Mouse (Mus musculus): Measurements from ENCODE around the gene Mybph. TPM values are rescaled to one million over a fixed set of nuclear protein-coding genes. Genes with fewer than 3 reads are reported as not detected.

Gene Mybph
- polyA plus RNA-seq (2015; fragmentation: Nextera tagmentation; extraction: Ambion mirVana): 0.13 TPM in 1 of 2 replicates, not detected in the other

- no peak for TF ChIP-seq CTCF (IDR thresholded peaks at IDR 0.05; ENCODE audit: low read depth)
- Histone ChIP-seq H3K9ac (ENCODE audit: low read depth, low read length) (no peak within 1 kb of the TSS), H3K27me3 (ENCODE audit: insufficient read depth, low read length) (no peaks in the 10 kb centered on the region), H3K4me3 (replicated peaks; ENCODE audit: low read depth, low read length) (no peak within 1 kb of the TSS), H3K36me3 (ENCODE audit: insufficient read depth, low read length) (no peaks in the 10 kb centered on the region), H3K4me1 (replicated peaks; ENCODE audit: insufficient read depth, low read length) (peaks cover 10% of the 10 kb centered on the region; the same call in 1 of the 2 replicates), H3K9me3 (replicated peaks; ENCODE audit: low read length) (no peaks in the 10 kb centered on the region), H3K27ac (no peak within 1 kb of the TSS), H3K4me2 (ENCODE audit: low read length) (no peak within 1 kb of the TSS)
- WGBS: 50% methylated on average over 1 of the region's 1 CpGs
- ATAC-seq (replicated peaks; ENCODE audit: low FRiP score, low read depth): no peak
- no peak for DNase-seq (ENCODE audit: low spot score)
Measured at GRCm38 (mm10) chr1:134193126-134193525, at the start of gene Mybph. TSS of gene Mybph (plus strand) at chr1:134193448.

- Histone ChIP-seq H3K4me2 (ENCODE audit: low read length) (no peak overlapping the region), H3K36me3 (ENCODE audit: insufficient read depth, low read length) (no peaks in the 10 kb centered on the region), H3K27me3 (ENCODE audit: insufficient read depth, low read length) (no peaks in the 10 kb centered on the region), H3K4me1 (replicated peaks; ENCODE audit: insufficient read depth, low read length) (peaks cover 3% of the 10 kb centered on the region; the same call in 1 of the 2 replicates), H3K4me3 (replicated peaks; ENCODE audit: low read depth, low read length) (no peak overlapping the region), H3K9ac (ENCODE audit: low read depth, low read length) (no peak overlapping the region), H3K9me3 (replicated peaks; ENCODE audit: low read length) (no peaks in the 10 kb centered on the region), H3K27ac (no peak overlapping the region)
- WGBS: 82% methylated on average over 8 of the region's 8 CpGs
- DNase-seq (ENCODE audit: low spot score) (no peak), ATAC-seq (replicated peaks; ENCODE audit: low FRiP score, low read depth) (no peak)
- no peak for TF ChIP-seq CTCF (IDR thresholded peaks at IDR 0.05; ENCODE audit: low read depth)
Measured at GRCm38 (mm10) chr1:134146066-134146465, 47.2 kb upstream of the Mybph start.

GRCm38 (mm10) chr1:134150076-134150475 lies 43.2 kb upstream of the Mybph start:
- WGBS: 41% methylated on average over 8 of the region's 8 CpGs
- TF ChIP-seq CTCF (IDR thresholded peaks at IDR 0.05; ENCODE audit: low read depth): no peak
- H3K27me3 ChIP-seq (ENCODE audit: insufficient read depth, low read length): no peaks in the 10 kb centered on the region
- H3K9ac ChIP-seq (ENCODE audit: low read depth, low read length): no peak overlapping the region
- no peak overlapping the region for H3K27ac ChIP-seq
- H3K4me3 ChIP-seq (replicated peaks; ENCODE audit: low read depth, low read length): no peak overlapping the region
- H3K36me3 ChIP-seq (ENCODE audit: insufficient read depth, low read length): no peaks in the 10 kb centered on the region
- H3K4me1 ChIP-seq (replicated peaks; ENCODE audit: insufficient read depth, low read length): peaks cover 3% of the 10 kb centered on the region; the same call in 1 of the 2 replicates
- ATAC-seq (replicated peaks; ENCODE audit: low FRiP score, low read depth) (0 out of 2 replicates have a peak, but pooled peaks have one; percentile 29), DNase-seq (ENCODE audit: low spot score) (peak; percentile 52)
- no peaks in the 10 kb centered on the region for H3K9me3 ChIP-seq (replicated peaks; ENCODE audit: low read length)
- no peak overlapping the region for H3K4me2 ChIP-seq (ENCODE audit: low read length)

GRCm38 (mm10) chr1:134150745-134151144 lies 42.5 kb upstream of the Mybph start:
- H3K27ac ChIP-seq: no peak overlapping the region
- no peak overlapping the region for H3K4me2 ChIP-seq (ENCODE audit: low read length)
- no peak overlapping the region for H3K4me3 ChIP-seq (replicated peaks; ENCODE audit: low read depth, low read length)
- DNase-seq (ENCODE audit: low spot score) (no peak), ATAC-seq (replicated peaks; ENCODE audit: low FRiP score, low read depth) (no peak)
- no peaks in the 10 kb centered on the region for H3K9me3 ChIP-seq (replicated peaks; ENCODE audit: low read length)
- H3K36me3 ChIP-seq (ENCODE audit: insufficient read depth, low read length): no peaks in the 10 kb centered on the region
- no peak for TF ChIP-seq CTCF (IDR thresholded peaks at IDR 0.05; ENCODE audit: low read depth)
- no peaks in the 10 kb centered on the region for H3K27me3 ChIP-seq (ENCODE audit: insufficient read depth, low read length)
- H3K9ac ChIP-seq (ENCODE audit: low read depth, low read length): no peak overlapping the region
- WGBS: 94% methylated on average over 9 of the region's 9 CpGs
- H3K4me1 ChIP-seq (replicated peaks; ENCODE audit: insufficient read depth, low read length): peaks cover 3% of the 10 kb centered on the region; the same call in 1 of the 2 replicates

- no peak overlapping the region for H3K4me2 ChIP-seq (ENCODE audit: low read length)
- no peaks in the 10 kb centered on the region for H3K36me3 ChIP-seq (ENCODE audit: insufficient read depth, low read length)
- H3K9ac ChIP-seq (ENCODE audit: low read depth, low read length): no peak overlapping the region
- DNase-seq (ENCODE audit: low spot score) (peak; percentile 93), ATAC-seq (replicated peaks; ENCODE audit: low FRiP score, low read depth) (no peak; the same call in 1 of the 2 replicates)
- H3K27me3 ChIP-seq (ENCODE audit: insufficient read depth, low read length): no peaks in the 10 kb centered on the region
- peak; percentile 96 for TF ChIP-seq CTCF (IDR thresholded peaks at IDR 0.05; ENCODE audit: low read depth)
- H3K4me1 ChIP-seq (replicated peaks; ENCODE audit: insufficient read depth, low read length): peaks cover 3% of the 10 kb centered on the region; the same call in 1 of the 2 replicates
- 24% methylated on average over 13 of the region's 13 CpGs for WGBS
- H3K27ac ChIP-seq: no peak overlapping the region
- no peaks in the 10 kb centered on the region for H3K9me3 ChIP-seq (replicated peaks; ENCODE audit: low read length)
- H3K4me3 ChIP-seq (replicated peaks; ENCODE audit: low read depth, low read length): no peak overlapping the region
Measured at GRCm38 (mm10) chr1:134151655-134152412, 41.4 kb upstream of the Mybph start.

GRCm38 (mm10) chr1:134152626-134153590 lies 40.3 kb upstream of the Mybph start:
- Histone ChIP-seq H3K4me1 (replicated peaks; ENCODE audit: insufficient read depth, low read length) (peaks cover 3% of the 10 kb centered on the region; the same call in 1 of the 2 replicates), H3K4me3 (replicated peaks; ENCODE audit: low read depth, low read length) (no peak overlapping the region), H3K9me3 (replicated peaks; ENCODE audit: low read length) (no peaks in the 10 kb centered on the region), H3K27ac (no peak overlapping the region), H3K36me3 (ENCODE audit: insufficient read depth, low read length) (no peaks in the 10 kb centered on the region), H3K4me2 (ENCODE audit: low read length) (no peak overlapping the region), H3K27me3 (ENCODE audit: insufficient read depth, low read length) (no peaks in the 10 kb centered on the region), H3K9ac (ENCODE audit: low read depth, low read length) (no peak overlapping the region)
- ATAC-seq (replicated peaks; ENCODE audit: low FRiP score, low read depth) (no peak), DNase-seq (ENCODE audit: low spot score) (no peak)
- WGBS: 70% methylated on average over 21 of the region's 21 CpGs
- TF ChIP-seq CTCF (IDR thresholded peaks at IDR 0.05; ENCODE audit: low read depth): no peak

Data from kidney, postnatal 0 days (tissue).